Mouse (Mus musculus): ENCODE measurements around the gene Ephx3.

Ephx3 gene

DNA sequence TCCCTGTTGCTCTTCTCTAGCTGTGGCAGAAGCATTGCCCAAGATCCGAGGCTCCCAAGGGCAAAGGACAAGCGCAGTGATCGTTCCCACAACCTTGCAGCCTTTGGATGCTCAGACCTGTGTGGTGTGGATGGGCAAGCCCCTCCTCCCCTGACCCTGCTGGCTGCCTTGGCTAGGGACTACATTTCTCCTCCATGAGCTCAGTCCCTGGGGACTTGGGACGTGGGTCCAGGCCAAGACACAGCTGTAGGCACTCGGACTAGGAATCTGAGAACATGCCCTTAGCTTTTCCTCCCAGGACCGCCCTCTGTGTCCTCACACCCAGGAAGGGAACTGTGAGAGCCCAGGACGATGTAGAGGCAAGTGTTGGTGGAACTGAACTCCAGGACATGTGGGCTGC, 16.2 kb downstream of the Ephx3 start:
- DNase-seq (ENCODE audit: low read depth), result no peak

DNA sequence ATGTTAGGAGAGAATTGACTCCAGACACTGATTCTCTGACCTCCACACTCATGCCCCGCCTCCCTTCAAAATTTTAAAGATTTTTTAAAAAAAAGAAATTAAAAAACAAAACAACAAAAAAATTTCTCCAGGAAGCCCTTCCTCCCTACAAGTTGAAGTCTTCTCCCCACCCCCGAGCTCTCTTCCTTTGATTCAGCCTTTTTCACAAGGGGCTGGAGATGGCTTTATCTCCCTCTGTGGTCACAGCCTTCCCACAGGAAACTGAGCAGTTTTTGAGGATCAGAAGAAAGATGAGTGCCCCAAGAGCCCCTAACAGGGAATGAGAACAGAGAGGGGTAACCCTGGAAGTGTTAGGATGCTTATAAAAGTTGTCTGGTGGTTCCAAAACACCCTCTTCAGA, 16.9 kb downstream of the Ephx3 start:
- DNase-seq (ENCODE audit: low read depth), result no peak

DNA sequence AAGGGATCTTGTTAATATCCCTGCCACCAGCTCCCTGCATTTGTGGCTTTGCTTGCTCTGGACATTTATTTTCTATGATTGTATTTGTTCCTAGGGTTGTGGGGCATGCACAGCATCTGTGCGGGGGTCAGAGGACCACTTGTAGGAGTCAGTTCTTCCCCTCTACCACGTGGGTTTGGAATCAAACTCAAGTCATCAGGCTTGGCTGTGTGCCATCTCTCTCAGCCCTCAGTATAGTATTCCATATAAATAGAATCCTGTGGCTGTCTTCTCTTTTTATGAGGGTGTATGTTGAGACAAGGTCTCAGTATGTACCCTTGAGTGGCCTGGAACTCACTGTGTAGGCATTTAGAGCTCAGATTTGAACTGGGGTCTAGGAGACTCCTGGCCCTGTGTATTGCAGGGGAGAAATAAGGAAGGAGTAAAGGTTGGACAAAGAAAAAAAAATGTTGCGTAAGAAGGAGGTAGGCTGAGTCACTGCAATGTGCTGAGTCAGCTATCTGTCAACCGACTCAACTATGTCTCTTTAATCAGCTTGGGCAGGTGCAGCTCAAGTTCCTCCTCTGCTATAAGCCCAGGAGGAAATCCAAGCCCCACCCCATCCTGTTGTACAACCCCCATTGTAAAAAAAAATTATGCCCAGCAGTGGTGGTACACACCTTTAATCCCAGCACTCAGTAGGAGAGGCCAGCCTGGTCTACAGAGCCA, 19.7 kb downstream of the Ephx3 start:
- peak; percentile 94 for DNase-seq (ENCODE audit: low read depth)

DNA sequence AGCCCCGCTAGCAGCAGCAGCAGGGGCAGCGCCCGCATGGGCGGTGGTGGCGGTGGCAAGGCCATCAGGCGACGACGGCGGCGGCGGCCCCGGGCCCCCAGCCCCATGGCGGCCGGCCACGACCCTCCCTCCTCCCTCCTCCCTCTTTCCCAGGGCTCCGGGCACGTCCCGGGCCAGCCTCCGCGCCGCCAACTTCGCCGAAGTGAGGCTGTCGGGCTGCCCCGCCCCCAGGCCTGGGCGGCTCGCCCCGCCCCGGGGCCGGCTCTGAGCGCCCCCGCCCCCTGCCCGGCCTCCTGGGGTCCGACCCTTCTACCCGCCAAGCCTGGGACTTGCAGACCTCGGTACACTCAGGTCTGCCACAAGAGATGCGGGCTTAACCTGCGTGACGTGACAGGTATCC, 22.7 kb downstream of the Ephx3 start, which contains the start of gene Notch3:
Gene Notch3, minus strand, starts transcription at position 166 of the 400 bp plus-strand sequence.
- no peak for DNase-seq (ENCODE audit: low read depth)

DNA sequence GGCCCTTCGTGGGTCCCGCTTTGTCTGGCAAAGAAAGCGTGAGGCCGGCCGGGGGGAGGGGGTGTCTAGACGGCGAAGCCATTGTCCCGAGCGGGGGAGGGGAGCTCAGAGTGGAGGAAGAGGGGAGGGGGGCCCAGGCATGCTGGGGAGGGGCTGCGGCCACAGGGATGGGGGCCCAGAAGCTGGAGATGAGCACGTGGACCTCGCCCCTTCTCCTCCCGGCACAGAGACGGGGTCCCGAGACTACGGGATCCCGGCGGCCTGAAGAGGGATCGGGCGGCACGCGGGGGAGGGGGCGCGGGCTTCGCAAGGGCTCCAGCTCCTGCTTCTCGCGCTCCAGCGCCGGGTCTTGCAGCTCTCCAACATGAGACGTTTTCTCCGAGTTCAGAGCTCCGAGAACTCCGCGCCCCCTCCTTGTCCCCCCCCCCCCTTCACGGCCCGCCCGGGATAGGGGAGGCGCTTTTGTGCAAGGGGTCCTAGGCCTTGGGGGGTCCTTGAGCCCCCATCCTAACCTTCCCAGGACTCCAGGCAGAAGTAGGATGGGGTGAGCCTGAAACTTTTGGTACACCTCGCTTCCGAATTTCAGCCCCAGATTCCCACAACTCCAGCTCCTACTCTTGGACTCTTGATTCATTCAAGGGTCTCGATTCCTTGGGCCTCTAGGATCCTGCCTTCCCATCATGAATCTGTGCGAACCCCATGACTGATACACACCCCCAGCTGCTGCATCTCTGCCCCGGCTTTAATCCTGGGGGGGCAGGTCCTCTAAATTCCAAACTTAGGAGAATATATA, 23.4 kb downstream of the Ephx3 start:
- no peak for DNase-seq (ENCODE audit: low read depth)

DNA sequence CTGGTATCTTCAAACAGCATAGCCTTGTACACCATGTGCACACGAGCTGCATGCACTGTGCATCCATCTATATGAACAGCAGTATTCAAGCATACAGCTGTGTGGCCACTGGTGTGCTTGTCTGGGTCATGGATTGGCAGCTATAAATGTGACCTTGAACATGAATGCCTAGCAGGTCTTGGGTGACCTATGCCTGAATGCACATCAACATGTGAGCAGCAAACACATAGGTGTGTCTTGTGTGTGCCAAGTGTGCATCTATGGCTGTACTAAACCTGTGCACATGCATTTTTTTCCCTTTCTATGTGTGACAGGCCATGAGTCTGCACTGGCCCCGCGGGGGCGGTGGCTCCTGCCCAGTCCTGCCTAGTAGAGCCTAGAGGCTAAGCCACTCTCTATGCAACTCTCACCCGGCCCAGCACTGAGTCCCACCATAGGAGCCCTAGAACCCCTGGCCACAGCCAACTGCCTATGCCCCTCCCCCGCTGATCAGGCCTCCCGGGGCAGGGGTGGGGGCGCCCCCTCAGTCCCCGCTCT, 24.0 kb downstream of the Ephx3 start:
- peak; percentile 8 for DNase-seq (ENCODE audit: low read depth)

DNA sequence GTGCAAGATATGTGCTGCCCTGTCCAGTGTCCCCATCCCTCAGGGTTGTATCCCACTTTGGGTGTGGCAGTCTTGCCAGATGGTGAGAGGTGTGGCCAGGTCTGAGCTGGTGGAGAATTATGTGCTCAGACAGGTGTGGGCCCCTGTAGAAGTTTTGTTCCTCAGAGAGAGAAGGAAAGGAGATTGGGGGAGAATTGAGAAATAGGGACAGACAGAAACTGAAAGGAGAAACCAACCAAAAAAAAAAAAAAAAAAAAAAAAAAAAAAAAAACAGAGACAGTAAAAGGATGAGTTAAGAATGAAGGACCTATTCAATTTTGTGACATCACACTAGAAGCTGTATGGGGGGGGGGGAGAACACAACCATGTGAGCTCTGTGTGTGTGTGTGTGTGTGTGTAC, 24.6 kb downstream of the Ephx3 start:
- DNase-seq (ENCODE audit: low read depth), result no peak

DNA sequence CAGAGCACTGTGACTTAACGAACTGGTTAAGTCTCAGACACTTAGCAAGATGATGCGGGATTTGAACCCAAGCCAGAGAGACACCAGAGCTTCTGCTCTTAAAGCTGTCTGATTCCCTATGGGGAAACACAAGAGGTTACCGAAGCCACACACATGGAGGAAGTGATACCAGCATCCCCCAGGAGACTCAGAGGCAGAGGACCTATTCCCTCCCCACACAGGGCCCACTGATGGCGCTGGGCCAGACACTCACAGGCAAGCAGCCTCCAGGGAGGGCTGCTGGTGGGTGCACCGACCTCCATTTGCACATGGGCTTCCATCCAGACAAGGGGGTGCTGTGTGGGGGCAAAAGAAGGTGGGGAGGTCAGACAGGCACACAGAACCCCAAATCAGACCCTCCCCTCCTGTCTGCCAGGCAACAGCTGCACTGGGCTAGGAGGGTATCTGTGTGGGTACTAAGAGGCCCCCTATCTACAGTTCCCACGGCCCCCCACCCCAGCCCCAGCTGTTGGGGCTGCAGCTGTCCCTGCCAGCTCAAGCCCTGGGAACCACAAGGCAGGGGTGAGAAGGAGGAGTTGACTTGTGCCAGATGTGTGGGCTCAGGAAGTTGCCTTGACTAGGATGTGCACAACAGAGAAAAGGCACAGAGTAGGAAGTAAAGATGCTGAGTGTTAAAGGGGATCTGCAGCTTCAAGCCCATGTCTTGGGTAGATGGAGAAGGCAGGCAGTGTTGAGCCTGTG, 25.3 kb downstream of the Ephx3 start:
- peak; percentile 44 for DNase-seq (ENCODE audit: low read depth)

DNA sequence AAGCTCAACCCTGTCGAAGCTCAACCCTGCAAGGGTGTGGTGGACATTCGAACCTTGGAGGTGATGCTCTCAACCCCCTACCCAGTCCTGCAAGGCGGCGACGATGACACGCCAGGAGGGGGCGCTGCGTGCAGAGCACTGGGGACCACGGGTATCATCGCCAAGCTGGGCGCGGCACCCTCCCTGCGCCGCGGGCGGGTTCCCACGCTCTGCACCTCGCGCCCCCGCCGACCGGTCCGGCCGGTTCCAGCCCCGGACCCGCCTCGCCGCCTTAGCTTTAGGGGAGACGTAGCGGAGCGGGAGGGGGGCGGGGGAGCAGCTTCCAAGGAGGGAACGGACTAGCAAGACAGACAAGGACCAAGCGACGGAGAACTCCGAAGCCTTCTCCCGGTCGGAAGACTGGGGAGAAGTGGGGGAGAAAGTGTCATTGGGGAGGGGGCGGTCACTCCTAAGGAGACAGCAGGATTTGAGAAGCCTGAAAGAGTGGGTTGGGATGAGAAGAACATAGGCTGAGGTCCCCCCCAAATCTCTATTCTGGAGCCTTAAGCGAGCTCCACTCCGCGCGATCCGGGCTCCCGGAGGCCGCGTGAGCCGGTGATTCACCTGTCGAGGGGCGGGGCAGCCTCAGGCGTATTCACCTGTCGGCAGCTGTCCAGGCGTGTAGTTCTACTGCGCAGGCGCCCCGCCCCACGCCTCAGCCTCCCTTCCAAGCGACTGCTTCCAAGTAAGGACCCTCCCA, 27.1 kb downstream of the Ephx3 start:
- no peak for DNase-seq (ENCODE audit: low read depth)

DNA sequence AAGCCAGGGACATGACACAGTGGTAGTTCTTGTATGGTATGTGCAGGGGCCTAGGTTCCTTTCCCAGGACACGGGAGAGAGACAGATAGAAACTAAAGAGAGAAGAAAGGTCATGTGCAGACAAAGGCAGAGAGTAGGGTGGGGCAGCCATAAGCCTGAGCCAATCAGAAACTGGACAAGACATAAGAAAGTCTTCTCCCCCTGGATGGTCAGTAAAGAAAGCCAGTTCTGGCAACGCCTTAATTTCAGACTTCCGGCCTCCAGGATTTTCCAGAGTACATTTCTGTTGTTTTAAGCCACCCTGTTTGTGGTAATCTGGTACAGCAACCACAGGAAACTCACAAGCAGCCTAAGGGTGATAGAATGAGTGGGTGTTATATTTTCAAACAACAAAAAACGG, 28.5 kb downstream of the Ephx3 start:
- DNase-seq (ENCODE audit: low read depth), result peak; percentile 7

DNA sequence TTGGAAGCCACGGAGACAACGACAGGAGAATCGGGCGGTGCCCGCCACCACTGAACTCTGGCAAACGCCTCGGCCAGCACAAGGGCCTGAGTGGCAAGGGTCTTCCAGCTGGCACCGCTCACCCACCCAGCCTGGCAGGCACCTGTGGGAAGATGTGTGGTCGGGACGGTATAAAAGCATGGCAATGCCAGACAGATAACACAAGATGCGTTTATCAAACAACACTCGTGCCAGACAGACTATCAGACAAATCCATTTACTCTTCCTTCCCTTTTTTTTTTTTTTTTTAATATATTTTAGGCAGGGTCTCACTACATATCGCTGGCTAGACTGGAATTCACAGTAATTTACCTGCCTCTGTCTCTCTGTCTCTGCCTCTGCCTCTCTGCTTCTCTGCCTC, 30.5 kb downstream of the Ephx3 start:
- no peak for DNase-seq (ENCODE audit: low read depth)

DNA sequence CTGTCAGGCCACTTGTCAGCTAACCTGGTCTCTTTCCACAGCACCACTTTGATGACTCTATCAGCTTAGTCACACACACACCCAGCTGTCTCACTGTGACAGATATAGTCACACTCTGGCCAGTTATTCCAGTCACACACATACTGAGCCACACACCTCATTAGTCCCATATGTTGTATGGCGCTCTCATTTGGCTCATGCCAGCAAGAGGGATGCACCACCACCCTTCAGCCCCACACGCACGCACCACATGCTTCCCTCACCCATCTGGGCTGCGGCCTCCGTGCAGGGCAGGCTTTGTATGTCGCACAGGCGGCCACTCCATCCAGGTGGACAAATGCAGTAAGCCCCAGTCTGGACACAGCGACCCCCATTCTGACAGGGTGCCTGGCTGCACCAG, 42.6 kb downstream of the Ephx3 start:
- no peak for DNase-seq (ENCODE audit: low read depth)

DNA sequence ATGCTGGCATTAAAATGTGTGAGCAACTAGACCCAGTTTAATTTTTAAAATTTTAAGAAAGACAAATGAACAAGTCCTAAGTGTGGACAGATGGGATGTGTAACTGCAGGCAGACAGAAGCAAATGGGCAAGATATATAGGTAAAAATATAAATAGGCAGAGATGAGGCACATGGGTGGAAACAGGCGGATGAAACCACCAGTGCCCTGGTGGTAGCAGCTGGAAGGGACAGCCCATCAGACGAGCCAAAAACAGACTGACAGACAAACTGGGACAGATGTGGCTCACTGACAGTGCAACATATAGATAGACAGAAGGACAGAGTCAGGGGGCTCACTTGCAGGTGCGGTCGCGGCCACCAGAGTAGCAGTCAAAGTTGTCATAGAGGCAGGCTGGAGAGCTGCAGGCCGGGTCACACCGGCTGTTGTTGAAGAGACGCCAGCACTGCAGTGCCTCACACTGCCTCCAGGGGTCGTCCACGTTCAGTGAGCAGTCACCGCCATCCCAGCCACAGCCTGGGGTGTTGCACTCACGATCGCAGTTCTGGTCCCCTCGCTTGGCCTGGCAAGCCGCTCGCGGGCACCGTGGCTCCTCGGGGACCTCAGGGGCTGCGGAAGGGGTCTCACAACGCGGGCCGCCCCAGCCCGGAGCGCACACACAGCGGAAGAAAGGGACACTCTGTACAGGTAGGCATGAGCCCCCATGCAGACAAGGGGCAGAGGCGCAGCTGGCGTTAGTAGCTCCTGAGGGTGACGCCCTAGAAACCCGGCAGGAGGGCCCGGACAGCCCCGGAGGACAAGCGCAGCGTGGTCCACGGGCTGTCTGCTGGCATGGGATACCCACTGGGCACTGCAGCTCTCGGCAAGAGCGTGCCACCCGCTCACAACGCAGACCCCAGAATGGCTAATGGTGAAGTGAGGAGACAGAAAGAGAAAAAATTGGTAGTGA, 46.2 kb downstream of the Ephx3 start:
- peak; percentile 77 for DNase-seq (ENCODE audit: low read depth)

DNA sequence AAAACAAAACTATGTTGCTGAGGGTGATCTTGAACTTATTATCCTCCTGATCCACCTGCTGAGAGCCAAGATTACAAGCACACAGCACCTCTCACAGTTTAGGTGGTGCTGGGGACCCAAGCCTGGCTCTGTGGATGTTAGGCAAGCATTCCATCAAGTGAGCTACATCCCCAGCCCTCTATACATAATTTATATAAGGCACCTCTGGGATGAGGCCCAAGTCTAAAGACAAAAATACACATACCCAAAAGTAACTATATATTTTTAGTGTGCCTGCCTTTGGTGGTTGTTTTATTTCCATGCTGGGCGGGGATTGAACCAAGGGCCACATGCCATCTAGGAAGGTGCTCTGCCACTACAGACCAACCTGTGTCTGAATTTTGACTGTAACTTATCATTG, 47.1 kb downstream of the Ephx3 start:
- DNase-seq (ENCODE audit: low read depth), result no peak
